Mouse (Mus musculus): ENCODE data around the gene Gm11549. TPM values are rescaled to one million over a fixed set of nuclear protein-coding genes. Genes with fewer than 3 reads are reported as not detected.

Gene Gm11549
- not detected for total RNA-seq (2021)

DNA sequence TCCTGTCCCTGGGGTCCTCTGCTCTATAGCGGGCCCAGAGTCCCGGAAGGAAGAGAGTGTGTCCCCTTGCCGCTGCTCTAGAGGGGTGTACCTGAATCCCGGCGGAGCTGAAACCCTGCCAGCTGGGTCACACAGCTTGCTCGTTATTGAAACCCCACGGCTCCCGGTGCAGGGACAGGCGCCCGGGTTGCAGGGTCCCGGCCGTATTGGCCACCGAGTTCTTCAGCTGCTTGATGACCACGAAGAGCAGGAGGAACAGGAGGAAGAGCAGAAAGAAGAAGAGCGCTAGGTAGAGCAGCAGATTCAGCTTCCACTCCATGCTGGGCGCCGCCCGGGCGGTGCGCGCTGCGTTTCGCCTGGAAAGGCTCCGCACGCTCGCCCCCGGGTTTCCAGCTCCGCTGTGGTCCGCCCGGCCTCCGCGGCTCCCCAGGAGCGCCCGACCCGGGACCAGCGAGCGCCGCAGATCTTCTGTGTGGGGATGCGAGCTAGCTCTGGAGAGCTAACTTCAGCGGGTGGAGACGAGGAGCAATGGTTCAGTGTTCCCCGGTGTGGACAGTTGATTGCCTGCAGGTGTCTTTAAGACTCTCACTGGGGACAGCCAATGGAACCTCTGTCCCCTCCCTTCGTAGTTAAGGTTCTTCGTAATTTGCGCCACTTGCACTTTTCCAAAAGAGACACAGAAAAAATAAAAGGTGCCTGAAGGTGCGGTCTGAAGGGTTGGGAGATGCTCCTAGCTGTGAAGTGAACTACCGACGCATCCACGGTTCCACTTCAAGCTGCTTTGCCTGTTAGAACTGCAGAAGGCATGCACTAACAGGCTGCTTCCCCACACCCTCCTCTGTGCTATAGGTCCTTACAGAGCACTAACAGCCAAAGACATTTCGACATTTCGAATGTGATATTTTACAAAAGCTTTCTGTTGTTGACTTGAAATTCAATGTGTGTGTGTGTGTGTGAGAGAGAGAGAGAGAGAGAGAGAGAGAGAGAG lies at the start of gene Gm11549:
Gene Gm11549, minus strand, starts transcription at position 741 of the 988 bp plus-strand sequence.
- intact Hi-C loops (cut with DNase I) = no loop called here
- no peak for DNase-seq (ENCODE audit: low spot score)

DNA sequence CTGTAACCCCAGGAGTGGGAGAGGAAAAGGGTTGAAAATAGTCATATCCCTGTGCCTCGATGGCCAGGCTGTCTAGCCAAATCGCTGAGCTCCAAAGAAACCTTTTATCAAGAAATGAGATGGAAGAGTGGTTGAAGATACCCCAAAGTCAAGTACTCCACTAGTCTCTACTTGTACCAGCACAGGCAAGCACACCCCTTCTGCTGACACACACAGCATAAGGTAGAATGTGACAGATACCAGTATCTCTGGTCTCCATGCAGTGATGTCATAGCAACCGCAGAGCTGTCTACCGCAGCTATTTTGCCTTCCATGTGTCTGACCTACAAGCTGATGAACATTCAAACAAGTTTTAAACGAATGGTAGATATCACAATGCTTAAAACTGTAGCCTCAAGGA lies 48.2 kb upstream of the Gm11549 start:
- intact Hi-C loops (cut with DNase I) = loop anchor here (2.0 kb wide), 1 partner anchor 17 kb away; the partner anchor contains the start of gene Exosc9
- DNase-seq (ENCODE audit: low spot score) = no peak

DNA sequence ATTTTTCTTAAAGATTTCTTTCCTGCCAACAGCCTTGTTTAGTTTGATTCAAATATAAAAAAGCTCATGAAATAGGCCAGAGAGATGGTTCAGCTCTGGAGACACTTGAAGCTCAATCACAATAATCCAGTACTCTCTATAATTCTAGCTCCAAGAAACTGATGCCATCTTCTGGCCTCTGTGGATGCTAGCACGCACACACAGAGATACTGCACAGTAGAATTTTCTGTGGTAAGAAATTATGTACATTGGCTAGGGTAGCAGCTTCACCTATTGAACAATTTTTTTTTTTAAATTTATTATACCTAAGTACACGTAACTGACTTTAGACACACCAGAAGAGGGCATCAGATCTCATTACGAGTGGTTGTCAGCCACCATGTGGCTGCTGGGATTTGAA lies 42.1 kb upstream of the Gm11549 start:
- intact Hi-C loops (cut with DNase I) = no loop called here
- DNase-seq (ENCODE audit: low spot score) = no peak

DNA sequence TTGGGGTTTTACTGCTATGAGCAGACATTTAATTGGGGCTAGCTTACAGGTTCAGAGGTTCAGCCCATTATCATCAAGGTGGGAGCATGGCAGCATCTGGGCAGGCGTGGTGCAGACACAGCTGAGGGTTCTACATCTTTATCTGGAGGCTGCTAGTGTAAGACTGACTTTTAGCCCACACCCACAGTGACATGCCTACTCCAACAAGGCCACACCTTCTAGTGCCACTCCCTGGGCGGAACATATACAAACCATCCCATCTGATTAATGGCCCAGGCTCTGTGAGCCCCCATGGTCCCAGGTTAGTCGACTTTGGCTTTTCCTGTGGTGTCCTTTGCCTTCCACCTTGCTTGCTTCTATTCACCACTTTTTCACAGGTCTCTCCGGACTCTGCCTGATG lies 38.0 kb upstream of the Gm11549 start:
- intact Hi-C loops (cut with DNase I) = loop anchor here (10.0 kb wide), 1 partner anchor 495 kb away; the partner anchor contains the start of gene Acad9
- DNase-seq (ENCODE audit: low spot score) = no peak

DNA sequence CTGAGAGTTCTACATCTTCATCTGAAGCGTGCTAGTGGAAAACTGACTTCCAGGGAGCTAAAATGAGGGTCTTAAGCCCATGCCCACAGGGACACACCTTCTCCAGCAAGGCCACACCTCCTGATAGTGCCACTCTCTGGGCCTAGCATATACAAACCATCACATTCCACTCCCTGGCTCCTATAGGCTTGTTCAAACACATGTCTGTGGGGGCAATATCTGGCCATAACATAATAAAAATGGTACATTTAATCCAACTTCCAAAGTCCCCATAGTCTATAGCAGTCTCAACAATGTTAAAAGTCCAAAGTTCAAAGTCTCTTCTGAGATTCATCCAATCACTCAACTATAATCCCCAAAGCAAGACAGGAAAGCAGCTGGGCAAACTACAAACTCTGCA lies 36.0 kb upstream of the Gm11549 start:
- intact Hi-C loops (cut with DNase I) = loop anchor here (10.0 kb wide), 1 partner anchor 493 kb away; the partner anchor contains the start of gene Acad9
- DNase-seq (ENCODE audit: low spot score) = no peak

DNA sequence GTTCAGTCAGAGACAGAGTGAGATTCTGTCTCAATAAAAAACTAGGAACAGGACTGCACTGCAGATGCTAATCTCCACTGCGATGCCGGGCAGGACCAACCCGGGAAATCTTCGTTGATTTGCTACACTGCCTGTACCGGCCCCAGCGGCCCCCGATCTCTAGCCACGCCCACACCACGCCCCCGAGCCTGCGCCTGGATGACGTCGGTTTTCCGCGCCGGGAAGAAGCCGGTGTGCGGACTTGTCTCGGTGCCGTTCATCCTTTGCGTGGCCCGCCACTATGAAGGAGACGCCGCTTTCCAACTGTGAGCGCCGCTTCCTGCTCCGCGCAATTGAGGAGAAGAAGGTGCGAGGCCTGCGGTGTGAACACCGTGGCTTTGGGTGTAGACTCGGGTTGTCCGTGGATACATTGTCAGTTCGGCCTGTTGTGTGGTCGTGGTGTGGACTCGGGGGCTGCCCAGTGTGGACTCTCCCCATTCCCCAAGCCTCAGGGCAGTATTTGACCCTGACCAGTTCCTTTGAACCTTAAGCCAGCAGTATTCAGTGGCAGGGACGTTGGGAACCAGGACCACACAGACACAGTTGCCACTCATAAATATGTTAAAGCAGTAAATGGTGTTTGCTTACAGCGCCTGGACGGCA lies 30.9 kb upstream of the Gm11549 start, which contains the start of gene Exosc9:
Gene Exosc9, plus strand, starts transcription at position 201 of the 642 bp plus-strand sequence.
- intact Hi-C loops (cut with DNase I) = loop anchor here (2.0 to 10.0 kb wide), 2 partner anchors 18 to 488 kb away; partner anchors contain the start of gene Acad9
- peak; percentile 84 for DNase-seq (ENCODE audit: low spot score)

DNA sequence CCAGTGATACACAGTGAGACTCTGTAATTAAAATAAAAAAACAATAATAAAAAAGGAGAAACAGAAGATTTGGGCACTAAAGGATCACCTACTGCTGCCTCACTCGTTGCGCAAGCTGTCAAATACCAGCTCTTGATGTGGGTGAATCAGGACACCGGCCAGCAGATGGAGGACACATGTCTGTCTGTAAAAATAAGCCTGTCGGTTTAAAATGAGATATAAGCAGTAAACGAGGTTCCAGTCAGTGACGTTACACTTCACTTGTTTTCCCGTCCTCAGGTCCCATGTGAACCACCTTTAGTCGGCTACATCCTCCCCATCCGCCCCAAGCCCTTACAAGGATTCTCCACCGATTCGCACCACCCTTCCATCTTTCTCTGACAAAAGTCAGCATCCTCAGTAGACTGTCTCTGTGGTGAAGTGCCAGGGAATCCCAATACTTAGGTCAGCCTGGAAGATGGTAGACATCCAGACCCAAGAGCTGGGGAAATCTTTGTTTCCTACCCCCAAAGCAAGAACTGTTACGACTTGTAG lies 30.3 kb upstream of the Gm11549 start:
- no peak for DNase-seq (ENCODE audit: low spot score)
- intact Hi-C loops (cut with DNase I) = loop anchor here (2.0 to 10.0 kb wide), 2 partner anchors 19 to 487 kb away; partner anchors contain the start of gene Acad9

DNA sequence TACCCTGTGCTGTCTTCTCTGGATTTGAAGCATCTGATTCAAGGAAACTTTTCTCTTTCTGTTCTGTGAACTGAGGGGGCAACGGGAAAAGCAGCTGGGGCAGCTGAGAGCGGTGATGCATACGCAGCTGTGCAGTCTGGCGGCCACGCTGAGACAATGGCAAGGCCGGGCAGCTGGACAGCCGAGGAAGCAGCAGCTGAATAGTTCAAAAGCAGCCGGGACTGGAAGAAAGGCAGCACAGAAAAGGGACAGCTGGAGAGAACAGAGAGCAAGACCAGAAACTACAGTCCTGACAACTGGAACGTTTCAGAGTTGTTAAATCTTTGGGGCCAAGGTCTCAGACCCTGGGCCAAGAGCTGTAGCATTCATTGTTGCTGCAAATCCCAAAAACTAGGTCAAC lies 29.7 kb upstream of the Gm11549 start:
- intact Hi-C loops (cut with DNase I) = loop anchor here (10.0 kb wide), 1 partner anchor 487 kb away; the partner anchor contains the start of gene Acad9
- DNase-seq (ENCODE audit: low spot score) = peak; percentile 12

DNA sequence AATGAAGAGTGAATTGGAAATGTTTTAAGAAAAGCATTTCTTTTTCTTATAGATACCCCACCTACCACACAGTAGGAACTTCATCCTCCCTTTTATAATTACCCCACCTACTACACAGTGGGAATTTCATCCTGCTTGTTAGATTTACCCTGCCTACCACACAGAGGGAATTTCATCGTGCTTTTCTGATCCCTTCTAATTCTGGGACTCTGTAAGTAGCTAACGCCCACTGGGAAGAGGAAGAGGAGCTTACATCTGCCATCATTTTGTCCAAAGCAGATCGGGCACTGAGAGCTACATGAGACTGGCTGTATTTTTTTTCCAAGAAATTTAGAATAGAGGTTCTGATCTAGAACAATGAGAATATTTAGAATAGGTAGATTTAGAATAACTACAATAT lies 23.3 kb upstream of the Gm11549 start:
- intact Hi-C loops (cut with DNase I) = no loop called here
- DNase-seq (ENCODE audit: low spot score) = no peak

DNA sequence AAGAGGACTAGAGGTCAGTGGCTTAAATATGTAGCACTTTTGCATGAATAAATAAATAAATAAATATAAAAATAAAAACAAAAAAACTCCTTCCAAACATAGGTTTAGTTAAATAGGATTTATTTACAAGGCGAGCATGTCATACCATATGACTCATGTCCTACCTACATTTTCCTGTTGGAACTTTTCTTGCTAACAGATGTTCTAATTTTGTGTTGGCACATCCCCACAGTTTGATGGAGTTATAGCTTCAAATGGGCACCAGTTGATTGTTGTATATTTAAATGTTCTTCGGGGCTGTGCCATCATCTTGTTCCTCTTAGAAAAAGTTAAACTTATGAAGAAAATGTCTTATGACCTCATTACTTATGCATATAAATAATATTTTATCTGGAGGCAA lies 19.8 kb upstream of the Gm11549 start:
- no peak for DNase-seq (ENCODE audit: low spot score)
- intact Hi-C loops (cut with DNase I) = no loop called here

DNA sequence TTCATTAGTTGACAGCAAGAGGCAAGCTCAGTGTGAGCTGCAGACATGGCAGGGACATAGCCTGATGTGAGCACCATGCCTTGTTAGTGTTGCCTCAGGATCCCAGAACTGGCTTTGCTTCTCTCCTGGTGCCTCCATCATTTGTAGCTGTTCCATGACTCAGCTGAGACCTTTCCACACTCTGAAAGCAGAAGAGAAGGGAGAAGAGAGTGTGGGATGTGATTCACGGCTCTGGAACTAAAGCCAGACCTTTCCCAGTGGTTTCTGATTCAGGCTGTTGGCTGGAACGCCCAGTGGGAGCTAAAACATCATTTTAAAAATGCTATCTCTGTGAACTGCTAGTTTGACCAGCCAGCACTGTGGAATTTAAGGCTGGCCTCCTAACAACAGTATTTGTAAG lies 19.1 kb upstream of the Gm11549 start:
- intact Hi-C loops (cut with DNase I) = no loop called here
- no peak for DNase-seq (ENCODE audit: low spot score)

DNA sequence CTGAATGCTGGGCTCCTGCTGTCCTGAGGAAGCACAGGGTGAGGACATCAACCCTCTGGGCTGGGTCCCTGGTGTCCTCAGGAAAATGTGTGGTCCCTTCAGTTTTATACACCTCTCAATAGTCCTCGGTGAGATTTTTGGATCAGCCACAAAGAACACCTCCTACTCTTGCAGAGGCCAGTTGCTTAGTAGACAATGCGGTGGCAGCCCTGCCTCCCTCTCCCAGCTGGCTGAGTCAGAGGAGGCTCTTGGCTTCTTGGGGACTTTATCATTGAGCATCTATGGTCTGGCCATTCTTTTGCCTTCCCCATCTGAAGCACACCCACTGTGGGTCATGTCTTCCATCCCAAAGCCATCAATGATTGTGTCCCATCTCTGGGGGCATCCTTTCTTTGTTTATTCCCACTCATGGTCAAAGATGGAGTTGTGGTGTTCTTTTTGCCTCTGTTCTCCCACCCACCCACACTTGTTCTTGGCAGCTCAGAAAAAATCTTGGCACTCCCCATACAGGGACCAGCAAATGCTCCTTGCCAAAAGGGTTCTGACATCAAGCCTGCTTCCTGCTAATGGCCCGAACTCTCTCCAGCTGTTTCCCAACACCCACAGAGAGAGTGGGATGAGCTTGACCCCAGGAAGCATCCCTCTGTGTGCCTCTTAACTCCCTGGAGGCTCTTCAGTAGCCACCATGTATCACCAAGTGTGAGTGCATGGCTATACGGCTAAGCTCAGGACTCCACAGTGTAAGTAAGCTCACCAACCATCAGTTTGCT lies 16.3 kb upstream of the Gm11549 start:
- no peak for DNase-seq (ENCODE audit: low spot score)
- intact Hi-C loops (cut with DNase I) = no loop called here

DNA sequence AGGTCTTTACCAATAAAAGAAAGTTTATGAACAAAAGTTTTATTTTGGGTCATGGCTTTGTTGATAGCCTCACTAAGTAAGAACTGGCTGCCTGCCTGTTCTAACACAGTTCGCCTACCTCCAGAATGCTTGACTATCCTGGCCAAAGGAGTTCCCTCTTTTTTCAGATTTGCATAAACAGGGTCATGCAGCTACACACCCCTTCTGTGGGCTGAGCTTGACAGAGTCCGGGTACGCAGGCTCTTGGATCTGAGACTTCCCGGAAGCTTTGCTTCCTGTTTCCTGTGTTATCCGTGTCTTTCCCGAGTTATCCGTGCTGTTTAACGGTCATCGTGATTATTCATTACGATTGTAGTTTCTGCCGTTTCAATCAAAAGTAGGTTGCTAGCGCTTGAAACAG lies 14.4 kb upstream of the Gm11549 start:
- no peak for DNase-seq (ENCODE audit: low spot score)
- intact Hi-C loops (cut with DNase I) = no loop called here

DNA sequence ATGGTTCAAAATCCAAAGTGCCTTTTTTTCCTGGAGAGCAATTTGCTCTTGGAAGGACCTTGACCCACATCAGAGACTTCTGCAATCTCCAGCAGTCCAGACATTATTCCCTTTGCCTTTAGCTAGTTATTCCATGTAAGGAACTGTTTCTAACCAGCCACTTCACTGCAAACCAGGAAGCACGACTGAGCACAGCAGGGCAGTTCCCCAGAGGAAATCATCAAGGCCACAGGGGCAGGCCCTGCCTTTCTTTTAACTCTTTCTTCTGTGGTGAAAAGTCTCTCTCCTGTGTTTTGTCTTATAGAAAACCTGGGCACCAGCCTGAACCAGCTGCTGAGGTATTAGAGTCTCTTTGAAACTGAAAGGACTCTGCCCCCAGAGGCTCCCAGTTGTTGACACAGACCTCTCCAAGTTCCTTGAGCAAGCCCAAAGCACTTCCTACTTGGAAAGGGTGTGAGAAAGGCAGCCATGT lies 11.6 kb upstream of the Gm11549 start:
- intact Hi-C loops (cut with DNase I) = no loop called here
- no peak for DNase-seq (ENCODE audit: low spot score)

DNA sequence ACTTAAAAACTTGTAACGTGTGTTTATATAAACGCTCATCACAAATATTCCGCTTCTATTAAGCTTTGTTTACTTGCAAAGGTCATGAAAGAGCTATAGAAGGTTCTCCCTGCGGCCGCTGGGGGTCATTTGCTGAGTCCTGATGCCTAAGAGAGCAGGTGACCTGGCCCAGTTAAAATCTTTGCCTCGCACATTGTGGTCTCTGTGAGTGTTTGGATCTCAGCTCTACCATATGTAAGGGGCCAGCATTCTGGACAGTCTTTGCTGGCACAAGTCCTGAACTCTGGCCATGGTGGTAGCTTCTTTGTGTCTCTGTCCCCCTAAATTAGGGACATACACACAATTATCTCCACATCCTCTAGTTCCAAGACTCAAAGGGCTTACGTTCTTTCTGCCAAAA lies 11.1 kb upstream of the Gm11549 start:
- intact Hi-C loops (cut with DNase I) = no loop called here
- no peak for DNase-seq (ENCODE audit: low spot score)

DNA sequence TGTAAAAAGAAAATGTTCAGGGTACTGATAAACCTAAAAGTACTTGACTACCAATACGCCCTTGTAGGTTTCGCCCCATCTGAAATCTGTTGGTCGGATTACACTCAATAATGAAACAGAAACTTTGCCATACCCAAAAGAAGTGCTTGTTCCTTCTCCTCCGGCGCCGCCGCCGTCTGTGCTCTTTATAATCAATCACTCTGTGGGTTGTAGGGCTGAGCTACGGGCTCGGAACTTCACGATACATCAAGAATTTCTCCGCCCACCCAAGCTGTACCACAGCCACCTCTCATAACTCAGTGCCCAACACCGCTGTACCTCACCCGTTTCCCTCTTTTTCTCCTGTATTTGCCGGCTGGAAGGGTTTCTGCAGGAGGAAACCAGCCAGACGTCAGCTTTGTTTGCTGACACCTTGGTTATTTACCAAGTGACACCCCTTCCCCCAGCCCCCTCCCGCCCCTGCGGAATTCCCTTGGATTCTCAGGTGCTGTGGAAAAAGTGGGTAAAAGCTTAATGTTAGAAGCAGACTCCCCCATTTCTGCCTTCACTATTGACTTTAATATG lies 10.4 kb upstream of the Gm11549 start:
- intact Hi-C loops (cut with DNase I) = no loop called here
- no peak for DNase-seq (ENCODE audit: low spot score)

DNA sequence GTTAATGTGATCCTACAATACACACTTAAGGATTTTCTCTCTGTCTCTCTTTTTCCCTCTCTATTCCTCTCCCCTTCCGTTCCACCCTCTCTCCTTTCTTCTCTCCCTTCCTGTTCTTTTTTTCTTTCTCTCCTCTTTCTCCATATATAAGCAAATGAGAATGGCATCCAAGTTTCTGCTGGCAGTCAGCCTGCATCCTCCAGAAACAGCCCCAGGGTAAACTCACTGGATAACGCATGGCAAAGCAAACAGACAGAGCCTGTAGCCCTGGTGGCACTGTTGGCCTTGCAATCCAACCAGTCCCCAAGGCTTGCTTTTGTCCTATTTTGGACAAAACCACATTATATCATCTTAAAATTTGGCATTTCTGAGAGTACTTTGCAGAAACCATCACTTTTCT lies 9.6 kb upstream of the Gm11549 start:
- no peak for DNase-seq (ENCODE audit: low spot score)
- intact Hi-C loops (cut with DNase I) = no loop called here

DNA sequence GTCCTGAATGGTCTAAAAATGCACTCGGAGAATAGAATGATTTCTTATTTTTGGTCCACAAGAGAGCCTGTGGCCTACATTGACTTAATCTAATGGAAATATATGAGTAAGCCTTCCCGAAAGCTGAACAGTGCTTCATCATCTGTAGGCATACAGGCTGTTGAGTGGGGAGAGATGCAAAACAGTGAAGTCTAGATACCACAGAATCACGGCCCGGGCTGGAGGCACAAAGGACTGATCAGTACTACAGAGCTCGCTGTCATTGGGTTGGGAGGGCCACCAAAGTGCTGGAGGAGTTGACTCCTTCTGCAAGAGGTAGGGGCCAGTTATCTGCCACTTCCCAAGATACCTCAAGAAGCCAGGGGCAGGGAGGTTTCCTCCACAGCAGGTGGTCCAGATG lies 9.2 kb upstream of the Gm11549 start:
- intact Hi-C loops (cut with DNase I) = no loop called here
- no peak for DNase-seq (ENCODE audit: low spot score)

DNA sequence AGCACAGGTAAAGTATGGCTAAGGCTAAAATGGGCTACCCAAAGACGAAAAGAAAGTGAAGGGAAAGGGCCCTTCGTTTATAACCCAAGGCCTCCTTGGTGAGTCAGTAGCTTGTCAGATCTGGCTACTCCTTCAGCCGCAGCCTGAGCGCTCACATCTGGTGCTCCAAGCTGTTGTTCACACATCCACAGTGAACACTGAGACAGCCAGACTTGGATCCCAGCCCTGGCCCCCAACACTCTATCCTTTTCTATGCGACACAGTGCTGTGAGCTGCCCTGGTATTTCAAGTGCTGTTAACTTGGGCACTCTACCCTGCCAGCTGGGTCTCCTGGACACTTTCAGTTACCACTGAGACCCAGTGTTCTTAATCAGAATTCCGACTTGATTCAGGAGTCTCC lies 8.7 kb upstream of the Gm11549 start:
- intact Hi-C loops (cut with DNase I) = no loop called here
- DNase-seq (ENCODE audit: low spot score) = peak; percentile 48

Measured in heart, postnatal 25 days (tissue).